Mouse (Mus musculus) neural tube, embryonic 14.5 days (tissue): ENCODE data around the gene Zfp612. TPM values are rescaled to one million over a fixed set of nuclear protein-coding genes. Genes with fewer than 3 reads are reported as not detected.

ENCODE experiments used
- polyA plus RNA-seq: library from polyadenylated mRNA; unstranded; fragments of >200 nt; fragmentation: Nextera tagmentation; extraction: Ambion mirVana; gene quantifications from 2 replicates; pipeline ENCODE4 v1.2.1, GENCODE M21; 2014

Zfp612 gene
- polyA plus RNA-seq, 1 experiment from 2014 or later, result 25.1 TPM

Other genes with a start within 250 kb of the Zfp612 start
- gene Phlpp2, start 211.2 kb upstream of the Zfp612 start, polyA plus RNA-seq, result 5.2 and 7.7 TPM in 2 replicates
- 1.0 and 1.1 TPM in 2 replicates for gene Marveld3, start 117.5 kb upstream of the Zfp612 start, polyA plus RNA-seq
- not detected in 2 replicates for gene Tat, start 89.3 kb upstream of the Zfp612 start, polyA plus RNA-seq
- gene Chst4, start 40.0 kb upstream of the Zfp612 start, polyA plus RNA-seq, result not detected in 2 replicates
- gene Gm21964, start 21.5 kb downstream of the Zfp612 start, polyA plus RNA-seq, result not detected in 2 replicates
- gene Gm17720, start 23.0 kb downstream of the Zfp612 start, polyA plus RNA-seq, result not detected in 2 replicates
- 30.3 and 42.7 TPM in 2 replicates for gene Calb2, start 88.5 kb downstream of the Zfp612 start, polyA plus RNA-seq
- gene Cmtr2, start 135.9 kb downstream of the Zfp612 start, polyA plus RNA-seq, result 9.6 and 13.2 TPM in 2 replicates
- gene Hydin, start 187.2 kb downstream of the Zfp612 start, polyA plus RNA-seq, result 0.22 and 0.37 TPM in 2 replicates